Mouse (Mus musculus): ENCODE results near the gene Dctn1.

Gene Dctn1

DNA sequence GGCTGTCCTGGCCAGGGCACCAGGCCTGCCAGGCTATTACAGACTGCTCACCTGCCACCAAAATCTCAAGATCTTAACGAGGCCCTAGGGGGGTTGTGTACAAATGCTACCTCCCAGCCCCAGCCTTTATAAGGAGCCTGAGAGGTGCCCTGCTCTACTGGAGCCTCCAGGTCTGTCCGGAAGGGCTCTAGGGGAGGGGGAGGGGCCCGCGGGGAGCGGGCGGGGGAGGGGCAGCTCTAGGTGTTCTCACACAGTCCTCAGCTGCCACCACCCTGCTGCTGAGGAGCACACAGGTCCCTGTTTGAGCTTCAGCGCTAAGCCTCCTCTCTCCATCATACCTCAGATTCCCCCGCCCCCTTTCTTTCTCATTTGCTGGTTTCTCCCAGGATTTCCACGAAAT is 71.4 kb downstream of the Dctn1 start:
- no peak for DNase-seq

DNA sequence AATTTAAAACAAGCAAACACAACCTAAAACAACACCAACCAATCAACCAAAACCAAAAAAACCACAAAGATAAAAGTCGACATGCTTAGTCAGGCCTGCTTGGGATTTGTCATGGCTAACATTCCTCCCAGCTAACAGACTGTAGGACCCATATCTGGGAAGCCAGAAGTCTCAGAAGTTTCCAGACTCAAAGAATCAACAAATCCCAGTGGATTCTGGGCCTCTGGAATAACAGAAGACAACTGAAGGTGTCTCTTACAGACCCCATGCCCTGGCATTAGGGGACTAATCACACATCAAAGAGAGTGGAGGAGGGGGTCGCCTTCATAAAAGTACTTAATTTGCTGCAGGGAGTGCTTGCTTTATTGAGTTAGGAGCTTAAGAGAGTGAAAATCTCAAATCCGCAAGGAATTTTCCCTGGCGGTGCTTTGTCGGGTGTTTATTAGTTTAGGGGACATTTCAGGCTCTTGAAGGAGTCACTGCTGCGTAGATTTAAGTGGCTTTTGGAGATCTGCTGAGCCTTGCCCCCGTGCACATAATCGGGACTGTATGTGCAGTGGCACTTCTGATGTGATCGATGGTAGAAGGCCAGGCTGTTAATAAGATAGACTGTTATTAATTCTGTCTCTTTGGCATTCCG is 78.8 kb downstream of the Dctn1 start:
- DNase-seq, result no peak

DNA sequence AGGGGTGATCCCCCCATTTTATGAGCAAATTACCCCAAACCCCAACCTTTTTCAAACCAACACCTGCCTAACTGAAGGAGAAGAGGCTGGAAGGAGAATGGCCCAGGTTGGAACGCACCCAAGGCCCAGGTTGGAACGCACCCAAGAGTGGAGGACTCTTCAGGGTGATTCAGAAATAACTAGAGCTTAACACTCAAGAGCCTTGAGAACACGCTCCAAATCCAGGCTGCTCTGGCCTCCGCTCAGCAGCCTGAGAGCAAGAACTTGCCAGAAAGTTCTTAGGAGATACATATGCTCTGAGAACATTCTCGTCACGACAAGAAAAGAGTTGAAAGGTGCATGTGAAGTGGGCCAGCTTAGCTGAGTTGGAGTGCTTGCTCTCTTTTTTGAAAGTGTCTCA is 79.4 kb downstream of the Dctn1 start:
- no peak for DNase-seq

DNA sequence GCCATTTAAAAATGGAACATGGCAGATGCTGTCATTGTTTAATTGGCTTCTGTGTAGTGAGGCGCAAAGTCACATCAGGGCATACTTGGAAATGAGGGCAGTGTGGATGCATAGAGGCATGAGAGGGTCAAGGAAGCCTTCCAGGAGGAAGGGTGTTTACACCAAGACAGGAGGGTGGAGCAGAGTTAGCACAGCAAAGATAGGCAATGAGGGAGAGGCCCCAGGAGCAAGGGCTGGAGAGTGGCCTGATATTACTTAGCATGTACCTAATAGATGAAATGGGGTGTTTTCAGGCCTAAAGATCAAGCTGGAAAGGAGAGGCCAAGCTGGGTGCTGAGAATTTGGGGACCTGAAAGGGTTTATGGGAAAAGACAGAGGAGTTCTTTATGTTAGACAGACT is 80.3 kb downstream of the Dctn1 start:
- no peak for DNase-seq

DNA sequence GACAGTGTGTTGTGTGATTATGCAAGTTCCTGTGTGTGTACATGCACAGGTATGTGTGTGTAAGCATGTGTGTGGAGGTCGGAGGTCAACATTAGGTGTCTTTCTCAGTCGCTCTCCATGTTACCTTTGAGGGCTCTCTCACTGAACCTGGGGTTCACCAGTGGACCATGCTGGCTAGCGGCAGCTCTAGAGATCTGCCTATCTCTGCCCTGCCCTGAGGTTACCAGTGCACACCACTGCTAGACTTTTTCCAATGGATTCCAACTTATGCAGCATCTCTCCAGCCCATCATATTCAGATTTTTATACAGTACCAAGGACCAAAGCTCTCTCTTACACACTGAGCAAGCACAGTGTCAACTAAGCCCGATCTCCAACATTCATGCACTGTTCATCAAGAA is 81.0 kb downstream of the Dctn1 start:
- DNase-seq, result no peak

DNA sequence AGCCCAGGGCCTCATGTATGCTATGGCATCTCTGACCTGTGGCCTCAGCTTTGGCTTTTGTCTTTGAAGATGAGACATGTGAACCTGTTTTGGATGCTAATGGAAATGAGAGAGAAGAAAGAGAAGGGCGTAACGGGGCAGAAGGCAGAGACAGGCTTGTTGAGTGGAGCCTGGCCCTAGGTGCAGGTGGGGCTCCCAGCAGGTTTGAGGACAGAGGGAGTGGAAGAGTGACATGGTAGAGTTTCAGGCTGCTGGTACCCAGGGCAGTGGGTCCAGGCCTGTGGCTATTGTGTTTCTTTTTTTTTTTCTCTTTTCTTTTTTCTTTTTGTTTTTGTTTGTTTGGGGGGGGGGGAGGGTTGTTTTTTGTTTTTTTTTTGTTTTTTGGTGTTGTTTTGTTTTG is 81.4 kb downstream of the Dctn1 start:
- DNase-seq, result no peak
